Mouse (Mus musculus): ENCODE results near the gene Fkbp9.

GRCm38 (mm10) chr6:56798152-56798465 is 33.8 kb upstream of the Fkbp9 start:
- TF ChIP-seq EP300 (IDR thresholded peaks at IDR 0.05; ENCODE audit: insufficient read depth, low read depth, low read length) (no peak), POLR2A (IDR thresholded peaks at IDR 0.05; ENCODE audit: insufficient read depth, low read length) (no peak)
